Mouse (Mus musculus): ENCODE measurements around the gene Tmem150c.

Tmem150c gene

DNA sequence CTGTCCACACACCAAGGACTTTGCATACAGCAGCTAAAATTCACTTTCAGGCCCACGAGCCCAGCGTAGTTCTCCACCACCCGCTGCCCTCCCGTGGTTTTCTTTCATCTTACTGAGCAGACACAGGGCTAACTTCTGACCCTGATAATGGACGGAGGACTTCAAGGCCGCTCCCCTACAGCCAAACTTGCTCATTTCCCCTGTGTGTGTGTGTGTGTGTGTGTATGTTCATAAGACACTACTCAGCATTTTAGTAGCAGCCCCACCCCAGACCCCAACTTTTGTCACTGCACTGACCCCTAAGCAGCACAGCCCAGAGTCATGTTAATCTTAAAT is at the start of gene Tmem150c:
Tmem150c (minus strand) TSS at position 171 of the 336 bp plus-strand sequence.
- DNase-seq (ENCODE audit: inconsistent age in 2 of 2, low spot score in 1 of 2) = peak; percentile 51 to 88

DNA sequence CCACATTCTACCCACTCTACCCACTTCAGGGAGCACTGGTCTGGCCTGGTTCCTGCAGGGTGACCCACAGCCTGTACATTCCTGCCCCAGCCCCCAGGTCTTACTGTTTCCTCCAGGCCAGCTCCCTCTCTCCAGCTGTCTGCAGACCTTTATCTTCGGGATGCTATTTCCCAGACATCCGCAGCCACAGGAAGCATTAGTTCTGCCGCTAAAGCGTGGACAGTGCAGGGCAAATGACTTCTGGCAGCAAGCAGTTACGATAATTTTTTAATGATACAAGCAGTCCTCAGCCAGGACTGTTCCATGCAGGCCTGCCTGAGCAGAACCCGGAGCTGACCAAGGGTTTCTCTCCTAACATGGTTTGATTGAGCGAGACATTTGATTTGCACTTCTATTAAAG is 49.5 kb upstream of the Tmem150c start:
- peak in 1 of 2 experiments; percentile 14 for DNase-seq (ENCODE audit: inconsistent age in 2 of 2, low spot score in 1 of 2)

DNA sequence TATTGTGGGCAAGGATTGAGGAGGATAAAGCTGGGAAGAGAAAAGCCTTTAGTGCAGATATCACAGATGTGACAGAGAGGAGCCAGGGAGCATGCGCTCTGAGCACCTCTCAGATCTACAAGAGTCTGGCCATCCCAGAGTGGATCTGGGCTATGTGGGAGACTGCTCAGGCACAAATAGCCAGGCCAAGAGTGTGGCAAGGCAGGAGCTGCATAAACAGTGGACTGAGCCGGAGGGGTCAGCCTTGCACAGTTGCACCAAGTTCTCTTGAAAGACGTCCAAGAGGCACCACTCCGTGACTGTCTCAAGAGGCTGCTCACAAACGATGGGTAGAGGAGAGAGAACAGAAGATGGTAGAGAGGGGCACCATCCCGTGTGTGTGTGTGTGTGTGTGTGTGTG is 47.1 kb upstream of the Tmem150c start:
- DNase-seq (ENCODE audit: inconsistent age in 2 of 2, low spot score in 1 of 2) = no peak

DNA sequence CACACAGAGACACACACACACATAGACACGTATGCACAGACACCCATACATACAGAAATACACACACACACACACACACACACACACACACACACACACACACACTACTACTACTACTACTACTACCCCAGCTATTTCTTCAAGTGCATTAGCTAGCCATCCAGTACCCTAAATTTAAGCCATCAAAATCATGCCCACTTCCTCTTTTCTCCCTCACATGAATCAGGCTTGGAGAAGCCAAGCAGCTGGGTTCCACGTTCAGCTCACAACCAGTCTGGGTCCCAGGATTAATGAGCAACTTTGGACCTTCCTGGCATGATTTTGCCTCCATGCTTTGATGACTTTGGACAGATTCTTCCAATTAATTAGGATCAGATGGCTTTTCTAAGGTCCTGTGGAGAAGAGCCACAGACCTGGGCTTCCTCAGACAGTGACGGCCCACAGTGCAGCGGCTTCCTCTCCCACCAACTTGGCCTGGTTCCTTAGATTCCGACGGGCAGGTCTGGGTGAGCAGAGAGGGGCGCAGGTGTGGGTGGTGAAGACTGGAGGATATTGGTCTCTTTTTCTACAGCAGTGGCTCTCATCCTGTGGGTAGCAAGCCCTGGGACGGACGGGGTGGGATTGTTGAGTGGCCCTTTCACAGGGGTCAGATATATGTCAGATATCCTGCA is 46.0 kb upstream of the Tmem150c start:
- DNase-seq (ENCODE audit: inconsistent age in 2 of 2, low spot score in 1 of 2) = no peak

DNA sequence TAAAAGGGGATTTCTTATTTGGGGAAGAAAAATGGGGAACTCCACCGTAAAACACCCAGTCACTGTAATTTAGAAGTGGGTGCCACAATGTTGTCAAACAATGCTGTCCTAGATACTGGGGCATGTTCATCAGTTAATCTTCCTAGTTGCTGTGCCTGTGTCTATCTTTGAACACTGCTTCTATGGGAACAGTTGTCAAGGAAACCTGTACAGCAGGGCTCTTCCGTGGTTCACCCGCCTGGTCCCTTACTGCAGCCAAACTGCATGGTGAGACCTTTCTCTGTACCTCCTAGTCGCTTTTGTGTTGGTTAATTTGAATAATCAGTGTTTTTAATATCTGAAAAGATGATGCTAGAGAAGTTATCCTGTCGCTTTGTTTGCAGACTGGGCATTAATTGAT is 41.2 kb upstream of the Tmem150c start:
- no peak for DNase-seq (ENCODE audit: inconsistent age in 2 of 2, low spot score in 1 of 2)

DNA sequence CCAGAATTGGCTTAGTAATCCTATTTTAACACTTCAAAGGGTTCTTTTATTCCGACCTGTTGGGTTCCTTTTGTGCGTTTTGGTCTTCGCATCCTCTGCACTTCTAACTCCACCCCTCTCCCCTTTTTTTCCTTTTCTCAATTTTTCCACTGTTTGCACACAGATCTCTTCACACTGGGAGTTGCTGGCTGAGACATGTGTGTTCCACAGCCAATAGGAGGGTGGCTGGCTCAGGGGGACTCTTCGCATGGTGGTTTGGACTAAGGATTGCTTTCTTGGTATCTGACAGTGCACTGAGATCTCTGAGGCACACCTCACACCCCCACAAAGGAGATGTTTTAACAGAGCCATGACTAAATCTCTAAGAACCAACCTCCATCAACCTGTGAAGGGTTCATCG is 40.7 kb upstream of the Tmem150c start:
- DNase-seq (ENCODE audit: inconsistent age in 2 of 2, low spot score in 1 of 2) = no peak

DNA sequence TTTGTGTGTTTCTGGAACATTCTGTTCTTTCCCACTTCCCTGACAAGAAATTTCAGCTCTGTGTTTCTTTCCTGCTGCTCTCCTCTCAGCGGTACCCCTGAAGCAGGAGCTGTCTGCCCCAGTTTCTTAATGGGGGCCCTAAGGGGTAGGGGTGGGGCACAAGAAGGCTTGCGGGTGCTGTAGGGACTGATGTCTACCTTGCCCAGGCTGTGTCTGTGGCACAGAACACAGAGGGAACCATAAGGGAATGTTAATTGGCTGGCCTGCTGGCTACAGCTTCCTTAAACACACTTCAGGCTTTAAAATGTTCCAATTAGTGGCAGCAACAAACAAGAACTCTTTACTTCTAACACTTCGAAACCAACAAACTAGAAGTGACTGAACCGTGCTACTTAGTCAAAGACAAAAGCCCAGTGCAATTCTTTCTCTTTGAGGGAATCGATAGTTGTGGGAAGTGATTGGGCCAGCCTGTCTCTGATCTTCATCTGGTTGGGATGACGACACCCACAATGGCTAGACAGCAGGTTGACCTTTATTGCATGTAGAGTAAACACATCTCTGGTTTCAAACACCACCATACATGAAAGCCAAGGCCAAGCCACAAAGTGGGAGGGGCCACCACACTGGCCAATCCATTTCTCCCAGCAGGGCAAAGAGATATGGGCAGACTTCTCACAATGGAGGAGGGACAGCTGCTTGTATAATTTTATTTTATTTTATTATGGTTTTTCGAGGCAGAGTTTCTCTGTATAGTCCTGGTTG is 39.7 kb upstream of the Tmem150c start:
- no peak for DNase-seq (ENCODE audit: inconsistent age in 2 of 2, low spot score in 1 of 2)

DNA sequence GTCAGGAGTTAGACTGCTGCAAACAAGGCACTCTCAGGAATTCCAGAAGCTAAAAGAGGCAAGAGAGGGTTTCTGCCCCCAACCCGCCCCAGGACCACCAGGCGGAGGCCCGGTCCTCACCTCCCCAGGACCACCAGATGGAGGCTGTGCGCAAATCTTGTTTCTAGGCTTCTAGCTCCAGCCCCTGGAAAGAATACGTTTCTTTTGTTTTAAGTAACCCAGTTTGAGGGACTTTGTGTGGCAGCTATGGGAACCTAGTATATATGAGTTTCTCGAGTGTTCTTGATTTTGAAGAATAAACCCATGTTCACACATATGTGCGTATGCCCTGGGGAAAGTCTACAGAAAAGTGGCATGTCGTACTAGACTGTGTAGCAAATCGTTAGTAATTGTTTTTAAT is 37.9 kb upstream of the Tmem150c start:
- DNase-seq (ENCODE audit: inconsistent age in 2 of 2, low spot score in 1 of 2) = no peak

DNA sequence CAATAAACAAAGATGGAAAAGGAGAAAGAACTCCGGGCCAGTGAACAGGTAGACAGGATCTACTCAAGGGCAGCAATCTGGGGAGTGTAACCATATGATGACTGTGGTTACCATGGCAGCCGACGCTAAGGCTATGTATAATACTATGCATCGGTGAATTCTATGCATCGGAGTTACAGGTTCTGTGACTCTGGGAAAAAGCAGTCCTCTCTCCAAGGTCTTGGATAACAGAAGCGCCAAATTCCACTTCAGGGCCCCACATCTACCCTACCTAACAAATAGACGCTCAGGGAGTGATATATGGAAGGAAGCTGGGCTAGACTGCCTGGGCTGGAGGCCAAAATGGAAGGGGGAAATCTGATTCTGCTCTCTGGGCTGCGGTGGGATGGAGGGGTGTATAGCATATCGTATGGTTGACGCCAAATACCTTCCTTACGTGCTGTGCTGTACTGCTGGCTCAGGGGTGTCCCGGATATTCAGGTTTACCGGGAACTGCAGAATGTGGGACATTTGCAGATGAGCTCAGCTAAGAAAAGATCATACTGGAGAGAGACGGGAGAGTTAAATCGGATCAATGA is 37.3 kb upstream of the Tmem150c start:
- DNase-seq (ENCODE audit: inconsistent age in 2 of 2, low spot score in 1 of 2) = no peak

DNA sequence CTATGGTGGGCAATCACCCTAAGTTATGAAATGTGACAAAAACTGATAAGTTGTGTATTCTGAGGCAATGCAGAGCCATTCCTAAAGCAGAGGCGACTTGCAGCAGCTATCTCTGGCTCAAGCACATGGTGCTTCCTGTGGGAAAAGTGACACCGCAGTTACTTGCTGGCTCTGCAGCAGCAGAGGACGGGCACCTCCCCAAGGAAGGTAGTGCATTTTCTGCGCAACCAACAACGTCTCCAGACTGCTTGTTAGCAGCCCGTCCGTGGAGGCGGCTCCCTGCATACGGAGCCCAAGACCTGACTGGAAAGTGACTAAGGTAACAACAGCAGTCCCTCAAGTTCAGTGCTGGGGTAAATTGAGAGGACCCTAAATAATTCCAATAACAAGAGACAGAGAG is 36.8 kb upstream of the Tmem150c start:
- DNase-seq (ENCODE audit: inconsistent age in 2 of 2, low spot score in 1 of 2) = no peak

DNA sequence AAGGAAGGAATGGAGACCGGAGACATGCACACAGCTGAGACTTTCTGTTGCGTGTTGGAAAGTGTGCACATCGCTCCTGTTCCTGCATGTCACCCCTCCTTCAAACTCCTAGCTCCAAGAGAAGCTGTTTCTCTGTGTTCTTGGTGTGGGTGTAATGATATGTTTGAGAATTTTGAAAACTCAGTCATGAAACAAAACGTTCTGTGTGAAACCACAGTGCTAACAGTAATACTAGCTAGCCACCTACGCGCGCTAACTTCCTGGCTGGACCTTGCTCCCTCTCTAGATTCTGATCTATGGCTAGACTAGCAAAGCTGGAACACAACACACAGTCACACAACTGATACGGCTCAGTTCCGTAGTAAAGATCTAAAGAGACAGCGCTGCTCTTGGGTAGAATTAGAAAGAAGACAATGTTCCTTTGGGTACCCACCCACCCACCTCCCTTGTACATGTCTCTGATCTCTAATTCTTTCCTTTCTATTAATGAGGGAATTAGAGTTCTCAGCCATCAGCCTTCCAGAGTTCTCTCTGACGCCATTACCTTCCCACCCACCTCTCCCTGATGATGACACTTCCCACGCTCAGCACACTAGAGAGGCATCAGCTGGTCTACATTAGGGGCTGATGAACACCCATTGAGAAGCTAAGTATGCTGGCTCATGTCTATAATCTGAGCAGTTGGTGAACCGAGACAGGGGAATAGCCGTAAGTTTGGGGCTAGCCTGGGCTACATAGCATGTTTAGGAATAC is 32.0 kb upstream of the Tmem150c start:
- no peak for DNase-seq (ENCODE audit: inconsistent age in 2 of 2, low spot score in 1 of 2)

DNA sequence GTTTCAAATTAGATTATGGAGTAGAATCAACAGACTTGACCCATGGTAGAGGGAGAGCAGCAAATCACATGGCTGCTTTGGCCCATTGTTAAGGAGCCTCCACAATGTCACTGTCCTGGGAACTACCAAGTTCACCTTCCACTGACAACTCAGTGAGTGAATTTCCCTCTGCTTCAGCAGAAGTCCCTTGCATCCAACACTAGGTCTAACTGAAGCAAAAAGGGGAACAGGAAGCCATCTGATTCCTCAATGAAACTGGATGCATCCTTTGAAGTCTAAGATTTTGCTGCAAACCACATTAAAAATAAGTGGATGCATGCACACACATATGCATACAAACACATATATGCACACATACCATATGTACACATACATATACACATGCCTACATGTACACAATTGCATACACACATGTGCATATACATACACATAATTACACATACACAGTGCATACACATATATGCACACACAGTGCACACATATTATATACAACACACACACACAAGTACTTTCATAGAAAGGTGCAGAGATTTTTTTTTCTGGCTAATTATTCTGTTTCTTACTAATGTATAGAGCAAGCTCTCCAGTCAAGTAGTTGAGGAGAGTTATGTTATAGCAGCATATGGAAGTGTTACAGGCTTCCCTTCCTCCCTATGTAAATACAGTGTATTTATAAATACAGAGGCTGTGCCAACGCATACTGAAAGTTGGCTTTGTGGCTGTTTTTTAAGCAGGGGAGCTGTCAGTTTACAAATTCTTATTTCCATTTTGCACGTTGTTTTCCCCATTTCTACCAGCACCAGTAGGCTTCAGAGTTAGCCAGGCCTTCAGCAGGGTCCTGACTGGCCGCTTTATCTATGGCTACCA is 27.7 kb upstream of the Tmem150c start:
- DNase-seq (ENCODE audit: inconsistent age in 2 of 2, low spot score in 1 of 2) = no peak

DNA sequence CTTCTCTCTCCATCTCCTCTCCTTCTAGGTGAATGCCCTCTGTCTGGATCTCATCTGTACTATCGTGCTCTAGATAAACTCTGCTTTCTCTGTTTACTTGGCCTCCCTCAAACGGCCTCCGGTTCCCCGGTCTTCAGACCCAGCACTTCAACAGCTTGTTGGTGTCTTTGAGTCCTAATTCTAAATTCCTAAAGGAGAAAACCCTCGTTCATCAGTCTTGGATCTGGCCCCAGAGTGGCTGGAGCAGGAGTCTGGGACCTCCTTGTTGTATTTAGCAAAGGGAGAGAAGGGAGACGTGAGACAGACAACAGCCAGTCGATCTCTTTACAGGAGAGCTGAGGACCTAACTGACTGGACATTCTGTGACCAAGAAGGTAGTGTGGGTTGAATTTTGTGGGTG is 27.0 kb upstream of the Tmem150c start:
- DNase-seq (ENCODE audit: inconsistent age in 2 of 2, low spot score in 1 of 2) = no peak

DNA sequence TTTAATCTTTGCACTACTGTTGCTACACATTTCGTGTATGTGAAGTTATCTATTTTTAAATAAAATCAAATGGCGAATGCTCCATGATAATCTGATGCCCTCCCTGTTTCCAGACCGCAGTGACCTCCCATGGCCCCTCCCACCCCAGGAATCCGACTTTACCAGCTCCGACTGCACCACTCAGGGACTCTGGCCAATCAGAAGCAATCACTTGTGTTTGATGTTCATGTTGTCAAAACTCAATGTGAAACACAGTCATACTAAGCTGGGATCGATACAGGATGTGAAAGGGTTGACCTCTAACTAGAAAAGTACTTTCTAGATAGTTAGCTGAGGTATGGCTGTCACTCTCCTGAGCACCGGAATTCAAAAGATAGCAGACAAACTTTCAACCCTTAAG is 26.3 kb upstream of the Tmem150c start:
- no peak for DNase-seq (ENCODE audit: inconsistent age in 2 of 2, low spot score in 1 of 2)

DNA sequence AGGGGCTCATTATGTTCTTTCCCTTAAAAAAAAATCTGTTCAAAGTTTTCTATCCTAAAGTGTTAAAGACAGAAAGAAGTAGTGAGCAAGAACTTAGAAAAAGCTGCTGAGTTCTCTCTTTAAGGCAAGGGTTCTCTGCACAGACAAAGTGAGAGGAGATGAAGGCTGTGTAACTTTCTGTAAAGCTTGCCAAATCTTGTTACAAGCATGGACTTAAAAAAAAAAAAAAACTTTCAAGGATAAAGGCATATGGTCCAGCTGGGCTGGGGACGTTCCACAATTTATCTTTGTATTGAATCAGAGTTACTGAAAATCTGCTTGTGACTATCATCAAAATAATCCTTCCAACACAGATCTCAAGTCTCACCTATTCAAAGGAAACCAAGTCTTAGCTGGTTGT is 21.4 kb upstream of the Tmem150c start:
- DNase-seq (ENCODE audit: inconsistent age in 2 of 2, low spot score in 1 of 2) = no peak

DNA sequence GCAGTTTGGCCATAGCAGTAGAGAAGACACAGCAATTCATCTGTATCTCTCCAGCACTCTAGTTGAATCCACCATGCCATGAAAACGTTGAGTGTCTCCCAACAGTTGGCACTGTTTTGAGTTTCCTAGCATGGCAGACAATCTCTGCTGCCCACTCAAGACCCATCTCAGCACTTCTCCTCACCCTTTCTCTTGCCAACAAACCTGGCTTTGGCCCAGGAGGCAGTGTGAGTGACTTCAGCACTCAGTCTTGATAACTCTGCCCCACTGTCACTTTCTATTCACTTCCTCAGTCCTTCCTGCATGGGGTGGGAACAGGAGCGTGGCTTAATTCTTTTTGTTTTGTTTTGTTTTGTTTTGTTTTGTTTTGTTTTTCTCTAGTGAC is 19.2 kb upstream of the Tmem150c start:
- no peak for DNase-seq (ENCODE audit: inconsistent age in 2 of 2, low spot score in 1 of 2)

DNA sequence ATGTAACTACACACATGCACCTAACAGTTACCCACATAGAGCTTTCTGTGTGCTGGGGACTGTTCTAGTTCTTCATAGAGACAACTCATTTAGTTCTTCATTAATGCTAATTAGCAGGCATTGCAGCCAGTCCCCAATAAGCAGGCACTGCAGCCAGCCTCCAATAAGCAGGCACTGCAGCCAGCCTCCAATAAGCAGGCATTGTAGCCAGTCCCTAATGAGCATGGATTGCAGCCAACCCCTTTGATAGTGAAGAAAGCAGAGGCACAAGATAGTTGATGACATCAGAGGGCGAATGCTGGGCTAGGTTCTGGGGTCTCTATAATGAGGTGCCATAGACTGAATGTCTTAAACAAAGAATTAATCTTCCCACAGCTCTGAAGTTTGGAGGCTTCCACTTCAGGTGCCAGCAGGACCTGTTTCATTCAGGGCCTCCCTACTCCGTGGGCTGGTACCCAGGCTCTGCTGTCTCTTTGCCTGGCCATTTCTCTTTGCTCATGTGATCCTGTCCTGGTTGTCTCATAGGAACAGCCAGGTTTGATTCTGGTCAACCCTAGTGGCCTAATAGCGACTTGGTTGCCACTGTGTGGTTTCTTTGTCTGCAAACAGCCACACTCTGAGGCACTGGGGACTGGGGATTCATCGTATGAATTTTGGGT is 18.6 kb upstream of the Tmem150c start:
- no peak for DNase-seq (ENCODE audit: inconsistent age in 2 of 2, low spot score in 1 of 2)

DNA sequence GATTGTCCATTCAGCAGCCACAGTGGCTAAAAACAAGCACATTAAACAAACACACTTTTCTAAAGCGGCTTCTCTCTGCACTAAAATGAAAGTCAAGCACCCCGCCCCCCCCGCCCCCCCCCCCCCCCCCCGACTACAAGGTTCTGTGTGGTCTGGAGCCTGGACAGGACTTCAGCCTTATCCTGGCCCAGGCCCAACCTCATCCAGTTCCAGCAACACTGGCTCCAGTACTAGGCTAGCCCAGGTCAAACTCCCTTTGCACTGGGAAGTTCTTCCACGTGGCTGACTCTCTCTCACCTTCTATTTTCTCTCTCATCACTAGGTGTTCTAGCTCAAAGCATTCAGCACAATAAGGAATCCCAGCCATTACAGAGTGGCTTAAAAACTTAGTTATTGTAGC is 17.9 kb upstream of the Tmem150c start:
- DNase-seq (ENCODE audit: inconsistent age in 2 of 2, low spot score in 1 of 2) = no peak

DNA sequence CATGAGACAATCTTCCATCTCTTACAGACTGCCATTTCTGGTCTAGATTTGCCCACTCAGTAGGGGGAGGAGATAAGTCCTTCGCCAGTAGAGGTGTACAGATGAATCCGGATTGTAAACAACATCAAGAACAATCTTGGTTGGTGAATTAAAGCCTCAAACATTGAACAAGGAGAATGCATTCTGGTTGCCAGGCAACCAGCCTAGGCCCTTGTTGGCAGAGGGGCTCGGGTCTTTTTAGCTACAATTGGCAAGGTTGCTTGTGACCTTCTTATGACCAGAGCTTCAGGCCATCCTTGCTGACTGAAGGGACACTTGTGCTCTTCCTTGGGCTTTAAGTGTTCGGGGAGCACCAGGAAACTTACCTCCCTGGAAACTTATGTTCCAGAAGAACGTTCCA is 16.5 kb upstream of the Tmem150c start:
- no peak for DNase-seq (ENCODE audit: inconsistent age in 2 of 2, low spot score in 1 of 2)

DNA sequence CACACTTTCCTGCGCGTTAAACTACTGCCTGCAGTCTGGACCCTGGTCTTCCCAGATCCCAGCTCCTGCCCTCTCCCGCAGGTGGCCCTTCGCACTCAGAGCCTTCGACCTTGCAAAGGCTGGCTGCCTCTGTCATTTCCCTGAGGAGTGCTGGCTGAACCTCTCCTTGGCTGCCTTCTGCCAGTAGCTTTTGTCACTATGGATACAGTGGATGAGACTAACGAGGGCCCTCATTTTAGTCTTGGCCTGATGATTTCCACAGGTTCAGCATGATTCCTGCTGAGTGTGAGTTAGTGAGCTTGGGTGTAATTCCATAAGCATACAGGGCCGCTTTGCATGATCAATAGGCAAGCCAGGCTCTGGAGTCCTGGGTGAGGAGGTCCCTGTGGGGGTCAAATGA is 16.0 kb upstream of the Tmem150c start:
- DNase-seq (ENCODE audit: inconsistent age in 2 of 2, low spot score in 1 of 2) = no peak
